Mouse (Mus musculus) A20 (cell line): ENCODE data around the gene Skil.

ENCODE experiments used
- DNase-seq: peaks from one replicate; pipeline ENCODE4 v3.0.0-alpha.2; 2011; ENCODE audit warnings: low read depth, low spot score

The Skil gene

DNA sequence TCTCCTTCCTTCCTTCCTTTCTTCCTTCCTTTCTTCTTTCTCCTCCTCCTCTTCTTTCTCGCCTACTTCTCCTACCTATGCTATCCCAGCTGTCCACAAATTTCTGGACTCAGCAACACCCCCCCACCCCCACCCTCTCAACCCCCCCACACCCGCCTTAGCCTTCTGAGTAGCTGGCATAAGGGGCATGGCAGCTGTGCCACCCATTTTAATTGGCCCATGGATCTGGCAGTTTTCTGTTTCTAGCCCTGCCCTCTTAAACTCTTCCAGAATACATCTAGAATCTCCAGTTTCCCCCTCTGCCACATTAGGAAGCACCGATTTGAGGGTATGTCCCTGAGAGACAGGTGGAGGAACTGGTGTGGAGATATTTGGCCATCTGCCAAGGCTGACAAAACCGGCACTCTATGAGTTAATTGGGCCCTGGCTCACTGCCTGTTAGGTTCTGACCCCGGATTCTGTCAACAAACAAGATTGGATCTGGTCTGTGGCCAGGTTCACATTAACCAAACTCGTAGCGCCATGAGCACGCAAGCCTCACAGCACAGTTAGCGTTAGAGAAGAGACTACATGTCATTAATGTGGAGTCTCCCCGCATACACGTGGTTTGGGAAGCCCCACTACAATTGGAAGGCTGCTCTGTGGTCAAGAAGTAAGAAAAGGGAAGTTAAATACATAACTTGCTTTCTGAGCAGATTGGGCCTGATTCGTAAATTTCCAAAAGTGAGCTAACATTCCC, 11.2 kb upstream of the Skil start:
- DNase-seq, result peak; percentile 87

DNA sequence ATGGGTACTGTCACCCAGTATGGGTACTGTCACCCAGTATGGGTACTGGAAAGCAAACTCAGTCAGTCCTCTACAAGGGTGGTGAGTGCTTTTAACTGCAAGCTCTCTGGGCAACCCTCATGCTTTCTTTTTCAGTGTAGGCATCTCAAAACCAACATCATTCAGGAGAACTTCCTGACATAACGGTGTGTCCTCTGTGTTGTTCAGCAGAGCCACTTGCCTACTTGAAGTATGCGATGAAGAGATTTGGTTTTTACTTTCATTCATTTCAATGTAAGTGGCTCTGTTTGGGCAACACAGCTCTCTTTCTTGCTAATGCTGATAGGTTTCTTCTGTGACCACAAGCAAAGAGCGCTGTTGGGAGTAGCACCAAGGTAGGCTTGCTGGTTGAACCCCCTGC, 9.9 kb upstream of the Skil start:
- DNase-seq, result no peak

DNA sequence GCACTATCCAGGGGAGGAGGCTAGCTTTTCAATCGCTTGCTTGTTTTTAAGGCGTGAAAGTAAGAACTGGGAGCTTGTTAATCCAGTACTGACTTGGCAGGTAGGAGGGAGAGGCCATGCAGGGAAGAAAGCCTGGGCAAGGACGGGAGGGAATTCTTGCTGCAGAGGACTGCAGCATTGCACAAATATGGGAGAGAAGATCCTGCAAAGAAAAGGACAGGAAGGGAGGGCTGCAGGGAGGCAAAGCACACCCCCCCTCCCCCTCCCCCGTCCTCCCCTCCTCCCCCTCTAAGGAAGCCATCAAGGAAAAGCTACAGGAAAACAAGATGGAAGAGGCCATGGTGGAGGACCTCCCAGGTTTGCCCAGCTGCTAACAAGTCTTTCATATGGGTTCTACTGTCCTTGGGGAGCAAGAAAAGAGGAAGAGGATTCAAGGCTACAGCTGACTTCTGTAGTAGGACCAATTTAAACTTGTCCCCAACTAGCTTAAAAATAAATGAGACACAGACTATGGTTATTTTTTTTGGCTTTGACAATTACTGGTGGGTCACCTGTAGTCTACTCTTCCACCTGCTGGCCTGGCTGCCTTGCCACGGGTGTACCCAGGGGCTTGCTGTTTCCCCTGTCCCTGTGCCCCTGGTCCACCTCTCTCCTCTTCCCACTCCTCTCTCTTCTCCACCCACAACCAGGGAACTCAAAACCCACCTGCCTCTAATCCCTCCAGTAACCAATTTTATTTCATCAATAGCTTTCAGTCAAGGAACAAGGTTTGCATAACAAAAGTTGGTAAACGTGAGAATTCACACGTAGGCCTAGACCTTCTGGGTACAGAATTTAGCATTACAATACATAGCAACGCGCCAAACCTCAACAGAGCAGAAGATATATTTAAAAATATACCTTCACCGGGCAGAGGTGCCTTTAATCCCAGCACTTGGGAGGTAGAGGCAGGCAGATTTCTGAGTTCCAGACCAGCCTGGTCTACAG, 5.8 kb upstream of the Skil start:
- DNase-seq, result peak; percentile 41

DNA sequence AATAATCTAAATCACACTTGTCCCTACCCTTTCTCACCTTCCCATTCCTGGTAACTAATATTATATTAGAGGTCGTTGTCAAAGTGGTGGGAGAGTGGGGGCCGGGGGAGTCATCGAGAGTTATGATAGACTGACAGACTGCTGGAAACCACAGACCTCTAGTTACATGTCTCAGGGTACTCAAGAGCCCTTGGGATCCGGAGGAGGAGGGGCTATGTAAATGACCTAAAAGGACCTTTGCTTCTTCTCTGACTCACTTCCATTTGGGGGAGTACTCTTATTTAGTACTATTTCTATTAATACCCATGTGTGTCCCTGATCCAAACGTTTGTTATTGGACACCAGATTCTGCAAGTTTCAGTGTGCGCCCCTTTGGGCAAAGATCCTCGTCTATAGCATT, 4.9 kb upstream of the Skil start:
- DNase-seq, result no peak

DNA sequence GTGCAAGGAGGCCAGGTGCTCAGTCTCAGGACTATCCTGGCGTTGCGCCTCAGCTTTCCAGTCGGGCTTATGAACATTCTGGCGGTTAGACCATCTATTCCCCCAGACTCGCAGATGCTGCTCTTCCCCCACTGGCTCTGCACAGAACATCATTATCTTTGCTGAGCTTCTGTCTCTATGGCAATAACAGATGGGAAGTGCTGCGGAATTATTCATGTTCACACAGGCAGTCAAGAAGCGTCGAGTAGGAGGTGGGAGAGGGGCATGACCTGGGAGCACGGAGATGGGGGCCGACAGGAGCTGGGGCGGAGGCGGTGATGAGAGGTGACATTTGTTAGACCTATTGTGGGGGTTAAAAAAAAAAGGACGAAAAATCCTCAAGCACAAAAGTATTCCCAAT, 1.7 kb upstream of the Skil start:
- DNase-seq, result no peak

DNA sequence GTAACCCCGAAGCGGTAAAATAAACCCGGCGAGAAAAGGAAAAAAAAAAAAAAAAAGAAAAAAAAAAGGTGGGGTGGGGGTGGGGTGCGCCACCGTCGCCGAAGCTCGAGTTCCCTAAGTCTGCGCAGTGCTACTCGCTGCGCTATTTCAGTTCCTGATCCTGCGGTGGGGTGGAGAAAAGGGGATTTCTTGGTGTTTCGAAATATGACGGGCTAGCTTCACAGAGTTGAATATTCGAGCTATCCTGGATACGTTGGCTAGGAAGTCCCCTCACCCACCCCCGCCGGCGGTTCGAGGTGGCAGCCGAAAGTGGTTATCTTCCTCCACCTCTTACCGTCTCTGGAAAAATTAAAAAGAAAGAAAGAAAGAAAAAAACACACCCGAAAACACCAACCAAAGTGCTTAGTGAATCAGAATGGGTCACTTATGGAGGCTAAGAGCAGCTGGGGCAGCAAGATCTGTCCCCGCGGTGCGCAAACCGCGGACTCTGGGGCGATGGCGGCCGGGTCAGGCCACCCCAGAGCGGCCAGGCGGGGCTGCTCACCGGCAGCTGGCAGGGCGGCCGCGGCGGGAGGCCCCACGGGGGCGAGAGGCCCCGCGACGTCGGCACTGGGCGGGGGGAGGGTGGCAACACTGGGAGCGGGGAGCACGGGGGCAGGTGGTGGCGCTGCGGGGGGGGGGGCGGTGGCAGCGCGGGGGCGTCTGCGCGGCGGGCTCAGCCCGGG, 1.1 kb upstream of the Skil start:
- peak; percentile 90 for DNase-seq

DNA sequence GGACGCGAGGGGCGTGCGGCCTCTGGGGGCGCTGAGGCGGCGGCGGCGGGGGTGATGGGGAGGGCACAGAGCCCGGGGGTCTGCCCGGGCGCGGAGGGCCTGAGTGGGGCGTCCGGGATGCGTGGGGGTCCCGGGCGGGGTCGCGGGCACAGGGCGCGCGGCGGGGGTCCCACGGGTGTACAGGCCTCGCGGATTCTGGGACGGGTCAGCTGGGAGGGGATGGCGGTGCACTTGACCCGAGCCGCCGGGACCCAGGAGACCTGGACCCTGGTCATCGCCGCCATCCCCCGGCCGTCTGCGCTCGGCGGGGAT, 277 bp downstream of the Skil start:
- no peak for DNase-seq

DNA sequence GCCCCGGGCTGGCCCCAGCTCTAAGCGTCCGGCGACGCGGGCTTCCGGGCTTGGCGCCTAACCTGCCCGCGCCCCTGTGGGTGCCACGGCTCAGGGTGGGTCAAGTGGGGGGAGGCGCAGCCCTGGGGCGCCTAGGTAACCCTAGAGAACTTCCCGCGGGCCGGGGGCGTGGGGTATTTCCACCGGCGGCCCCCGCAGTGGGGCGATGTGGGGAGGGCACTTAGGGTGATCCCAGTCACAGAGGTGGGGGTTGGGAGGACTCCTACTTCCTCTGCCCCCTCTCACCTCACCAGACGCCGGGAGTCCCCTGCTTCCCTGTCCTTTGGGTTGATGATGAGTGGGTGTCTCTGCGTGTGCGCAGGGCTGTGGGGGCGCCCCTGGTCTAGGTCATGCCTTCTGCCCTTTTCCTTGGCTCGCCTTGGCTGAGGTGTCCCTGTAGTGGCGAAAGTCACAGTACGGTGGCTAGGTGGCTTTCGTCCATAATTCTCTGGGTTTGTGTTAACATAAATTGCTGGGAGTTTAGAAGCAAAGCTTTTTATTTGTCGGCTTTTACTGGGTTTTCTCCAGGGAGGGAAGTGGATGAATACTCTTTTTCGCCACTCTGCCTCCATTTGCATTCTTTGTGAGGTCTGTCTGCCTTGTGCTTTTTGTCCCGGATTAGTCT, 765 bp downstream of the Skil start:
- peak; percentile 81 for DNase-seq

DNA sequence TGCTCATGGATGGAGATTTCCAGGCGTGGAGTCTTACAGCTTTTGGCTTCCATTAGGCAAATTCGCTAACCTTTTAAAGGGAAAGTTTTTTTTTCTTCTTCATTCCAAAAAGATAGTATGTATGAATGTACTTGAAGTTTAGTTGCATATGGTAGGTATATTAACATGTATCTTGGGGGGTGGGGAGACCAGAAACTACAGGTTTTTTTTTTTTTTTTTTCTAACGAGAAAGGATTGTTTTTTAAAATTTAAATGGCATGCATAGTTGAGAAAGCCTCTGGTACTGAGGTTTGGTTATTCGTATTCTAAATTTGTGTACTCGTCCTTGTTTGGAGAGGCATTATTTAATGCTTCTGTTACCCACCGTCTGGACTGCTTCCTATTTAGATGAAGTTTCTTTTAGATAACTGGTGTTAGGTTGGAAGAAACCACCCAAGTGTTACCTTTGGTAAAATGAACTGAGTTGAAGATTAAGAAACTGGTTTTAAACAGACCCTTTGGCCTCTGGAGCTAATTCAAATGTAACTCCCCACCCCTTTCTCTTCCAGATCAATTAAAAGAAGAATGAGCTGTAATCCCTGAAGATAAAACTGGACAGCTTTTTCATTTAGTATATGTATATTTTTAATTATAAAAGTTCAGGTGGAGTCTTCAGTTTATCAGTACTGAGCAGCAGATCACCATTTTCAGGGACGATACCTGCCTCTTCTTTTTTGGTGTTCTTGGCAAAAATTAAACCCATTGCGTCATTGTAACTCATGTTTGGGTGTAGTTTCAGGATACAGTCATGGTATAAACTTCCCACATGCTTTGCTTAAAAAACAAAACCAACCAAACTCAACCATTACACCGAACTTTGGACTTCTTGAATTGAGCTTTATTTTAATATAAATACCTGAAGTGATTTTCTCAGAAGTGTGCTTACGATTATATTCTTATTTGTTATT, 1.6 kb downstream of the Skil start:
- DNase-seq, result no peak

DNA sequence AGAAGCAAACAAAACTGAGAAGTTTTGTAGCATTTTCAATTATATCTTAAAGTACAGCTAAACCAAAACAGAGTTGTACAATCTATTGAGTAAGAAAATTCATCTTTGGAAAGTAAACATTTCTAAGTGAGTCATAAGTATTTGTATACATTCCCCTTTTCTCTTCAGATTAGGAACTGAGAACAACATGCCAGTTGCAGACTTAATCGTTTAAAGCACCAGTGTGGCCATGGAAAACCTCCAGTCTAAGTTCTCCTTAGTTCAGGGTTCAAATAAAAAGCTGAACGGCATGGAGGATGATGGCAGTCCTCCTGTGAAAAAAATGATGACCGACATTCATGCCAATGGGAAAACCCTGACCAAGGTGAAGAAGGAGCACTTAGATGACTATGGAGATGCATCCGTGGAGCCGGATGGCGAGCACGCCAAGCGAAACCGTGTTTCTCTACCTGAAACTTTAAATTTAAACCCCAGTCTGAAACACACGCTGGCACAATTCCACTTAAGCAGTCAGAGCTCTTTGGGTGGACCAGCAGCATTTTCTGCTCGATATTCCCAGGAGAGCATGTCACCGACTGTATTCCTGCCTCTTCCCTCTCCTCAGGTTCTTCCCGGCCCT, 2.4 kb downstream of the Skil start:
- no peak for DNase-seq

DNA sequence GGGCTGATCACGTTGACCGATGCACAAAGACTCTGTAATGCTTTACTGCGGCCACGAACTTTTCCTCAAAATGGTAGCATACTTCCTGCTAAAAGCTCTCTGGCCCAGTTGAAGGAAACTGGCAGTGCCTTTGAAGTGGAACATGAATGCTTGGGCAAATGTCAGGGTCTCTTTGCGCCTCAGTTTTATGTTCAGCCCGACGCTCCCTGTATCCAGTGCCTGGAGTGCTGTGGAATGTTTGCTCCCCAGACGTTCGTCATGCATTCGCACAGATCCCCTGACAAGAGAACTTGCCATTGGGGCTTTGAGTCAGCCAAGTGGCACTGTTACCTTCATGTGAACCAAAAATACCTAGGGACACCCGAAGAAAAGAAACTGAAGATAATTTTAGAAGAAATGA, 3.1 kb downstream of the Skil start:
- no peak for DNase-seq

DNA sequence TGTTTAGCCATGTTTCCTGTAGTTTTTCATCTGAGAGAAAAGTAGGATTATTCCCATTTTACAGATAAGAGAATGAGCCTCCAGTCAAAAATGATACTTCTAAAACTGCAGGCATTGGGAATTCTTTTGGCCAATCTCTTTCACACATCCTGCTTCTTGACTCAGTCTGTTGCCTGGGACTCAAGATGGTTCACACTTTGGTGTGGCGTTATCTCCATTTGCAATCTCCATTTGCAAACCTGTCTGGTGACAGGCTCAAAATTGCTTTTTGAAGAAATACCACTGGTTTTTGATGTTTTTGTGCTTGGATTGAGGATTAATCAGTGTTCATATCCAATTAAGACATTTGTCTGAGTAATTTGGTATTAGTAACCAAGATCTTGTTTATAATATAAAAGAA, 3.7 kb downstream of the Skil start:
- DNase-seq, result no peak

DNA sequence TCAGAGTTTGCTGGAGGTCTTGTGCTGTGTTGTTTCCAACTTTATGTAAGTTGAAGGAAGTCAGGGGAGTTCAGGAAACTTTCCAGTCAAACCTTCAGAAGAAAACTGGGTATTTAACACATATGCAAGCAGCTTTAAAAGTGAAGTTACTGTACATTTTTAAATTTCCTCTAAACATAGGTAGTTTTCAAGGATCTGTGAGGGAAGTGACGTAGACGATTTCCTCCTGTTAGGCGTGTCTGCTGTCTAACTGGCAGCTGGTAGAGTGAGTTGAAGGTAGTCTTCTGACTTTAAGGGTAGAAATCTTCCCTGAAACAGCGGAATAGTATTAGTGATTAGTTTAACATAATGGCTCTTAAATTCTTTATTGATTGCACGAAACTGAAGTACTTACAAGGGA, 5.2 kb downstream of the Skil start:
- no peak for DNase-seq

DNA sequence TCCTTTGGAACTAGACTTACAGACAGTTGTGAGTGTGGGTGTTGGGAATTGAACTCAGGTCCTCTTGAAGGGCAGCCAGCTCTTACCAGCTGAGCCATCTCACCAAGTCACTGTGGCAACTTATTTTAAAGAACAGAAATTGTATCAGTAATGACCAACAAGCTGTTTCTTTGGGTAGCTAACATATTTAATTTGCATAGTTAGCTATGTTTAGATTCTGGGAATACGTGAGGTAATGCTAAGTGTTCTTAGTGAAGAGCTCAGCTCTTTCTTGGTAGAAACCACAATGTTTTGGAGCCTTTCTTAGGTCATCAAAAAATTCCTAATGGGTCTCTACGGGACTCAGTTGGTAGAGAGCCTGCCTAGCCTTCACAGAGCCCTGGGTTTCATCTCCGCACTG, 5.9 kb downstream of the Skil start:
- no peak for DNase-seq

DNA sequence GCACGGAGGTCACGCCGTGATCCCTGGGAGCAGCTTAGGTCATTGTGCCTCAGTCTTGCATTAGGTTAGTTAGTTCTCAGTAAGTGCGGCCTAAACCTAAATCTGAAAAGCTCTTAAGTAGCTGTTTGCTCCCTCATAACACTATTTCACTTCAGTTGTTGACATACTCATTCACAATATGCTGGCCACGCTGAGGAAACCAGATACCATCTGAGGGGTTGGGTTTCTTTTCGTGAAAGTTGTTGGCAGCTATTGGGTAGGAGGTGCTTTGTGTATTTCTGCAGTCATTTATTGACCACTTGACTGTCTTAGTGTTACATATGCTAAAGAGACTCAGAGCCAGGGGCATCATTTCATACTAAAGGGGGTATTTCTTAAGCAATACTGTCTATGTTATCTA, 10.1 kb downstream of the Skil start:
- no peak for DNase-seq

DNA sequence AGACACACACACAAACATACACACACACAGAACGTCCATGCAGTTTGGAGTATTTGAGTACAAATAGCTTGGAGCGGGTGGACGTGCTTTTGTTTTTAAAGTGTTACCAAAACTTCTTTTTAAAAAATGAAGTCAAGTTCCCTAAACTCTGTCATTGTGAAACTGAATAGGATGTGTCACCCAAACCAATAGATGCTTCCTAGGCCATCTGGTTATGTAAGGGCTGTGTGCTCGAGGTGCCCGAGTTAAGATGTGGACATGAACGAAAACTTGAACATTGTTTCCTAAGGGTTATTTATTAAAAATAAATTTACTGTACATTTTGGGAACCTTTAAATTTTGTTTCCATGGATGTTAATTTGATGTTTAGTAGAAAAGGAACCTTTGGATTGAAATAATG, 11.7 kb downstream of the Skil start:
- peak; percentile 77 for DNase-seq

DNA sequence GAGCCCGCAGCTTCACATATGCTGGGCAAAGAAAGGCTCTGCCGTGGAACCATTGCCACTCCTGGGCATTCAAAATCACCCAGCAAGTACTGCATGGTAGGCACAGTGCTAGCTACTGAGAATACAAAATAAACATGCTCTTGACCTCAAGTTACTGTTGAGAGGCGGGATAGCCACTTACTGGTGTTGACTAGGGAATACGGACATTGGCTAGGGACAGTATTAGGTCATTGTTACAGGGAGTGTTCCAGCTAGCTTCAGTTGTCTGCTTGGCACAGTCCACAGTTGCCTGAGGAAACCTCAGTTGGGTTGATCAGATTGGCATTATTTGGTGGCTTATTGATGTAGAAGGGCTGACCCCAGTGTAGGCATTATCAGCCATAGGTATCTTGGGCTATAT, 12.8 kb downstream of the Skil start:
- DNase-seq, result no peak

DNA sequence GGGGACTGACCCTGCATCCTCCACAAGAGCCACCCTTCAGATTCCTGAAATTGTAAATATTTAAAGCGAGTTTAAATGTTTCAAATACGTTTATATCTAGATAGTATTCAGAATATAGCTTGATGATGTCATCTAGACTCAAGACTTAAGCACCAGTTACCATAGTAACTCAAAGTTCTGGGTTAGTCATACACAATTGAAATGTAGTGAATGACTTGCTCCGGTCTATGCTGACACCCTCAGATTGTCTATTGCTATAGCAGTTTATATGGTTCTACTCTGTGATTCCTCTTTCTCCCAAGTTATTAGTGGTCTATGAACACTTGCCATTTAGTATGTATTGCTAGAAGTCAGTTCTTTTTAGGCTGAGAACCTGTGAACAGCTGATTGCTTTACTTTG, 14.2 kb downstream of the Skil start:
- DNase-seq, result no peak

DNA sequence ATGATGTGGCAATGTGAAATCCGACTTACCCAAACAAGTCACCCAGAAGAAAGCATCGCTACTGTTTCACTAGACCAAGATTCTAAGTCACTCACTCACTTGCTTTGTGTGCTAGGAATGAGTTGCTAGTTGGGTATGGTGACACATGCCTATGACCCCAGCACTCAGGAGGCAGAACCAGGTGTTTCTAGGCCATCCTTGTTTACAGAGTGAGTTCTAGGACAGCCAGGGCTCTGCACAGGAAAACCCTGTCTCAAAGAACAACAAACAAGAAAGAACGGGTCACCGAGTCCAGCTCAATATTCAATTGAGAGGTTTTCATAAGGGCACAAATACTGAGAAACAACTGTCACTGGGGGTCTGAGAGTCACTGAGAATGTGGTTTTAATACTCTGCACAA, 28.2 kb downstream of the Skil start:
- no peak for DNase-seq

DNA sequence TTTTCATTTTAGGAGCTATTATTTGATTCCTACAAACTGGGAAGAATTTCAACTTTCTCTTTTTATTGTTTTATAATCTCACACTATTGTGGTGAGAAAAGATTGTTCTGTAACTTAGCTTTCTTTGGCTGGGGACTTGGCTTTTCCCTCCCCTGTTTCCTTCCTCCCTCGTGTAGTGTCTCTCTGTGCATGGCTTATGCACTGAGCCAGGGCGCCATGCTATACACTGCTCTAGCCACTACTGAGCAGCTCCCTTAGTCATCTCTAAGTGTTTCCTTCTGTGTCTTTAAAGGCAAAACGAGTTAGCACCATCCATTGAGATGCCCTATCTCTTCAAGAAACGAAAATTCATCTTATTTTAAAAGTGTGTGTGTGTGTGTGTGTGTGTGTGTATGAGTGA, 31.4 kb downstream of the Skil start:
- no peak for DNase-seq
